Mouse (Mus musculus): ENCODE results near the gene March6. TPM values are rescaled to one million over a fixed set of nuclear protein-coding genes. Genes with fewer than 3 reads are reported as not detected.

The March6 gene
- polyA plus RNA-seq (2017; shearing (Covaris generic)) = 11.4 TPM

GRCm38 (mm10) chr15:31530659-31531445 is at the start of gene March6:
TSS of gene March6 (minus strand) at chr15:31531053.

GRCm38 (mm10) chr15:31565184-31565583 is 34.3 kb upstream of the March6 start, which contains the start of gene Cmbl:
TSS of gene Cmbl (plus strand) at chr15:31565389.

GRCm38 (mm10) chr15:31453098-31453916 is 77.5 kb downstream of the March6 start, which contains the start of gene Ropn1l:
TSS of gene Ropn1l (minus strand) at chr15:31453737.

Other genes with a start within 250 kb of the March6 start
- 0.76 TPM for gene Ankrd33b, start 163.3 kb downstream of the March6 start, polyA plus RNA-seq (2017; shearing (Covaris generic))
- gene Ropn1l, start 77.3 kb downstream of the March6 start, polyA plus RNA-seq (2017; shearing (Covaris generic)) = 0.92 TPM
- not detected for gene Cmbl, start 34.3 kb upstream of the March6 start, polyA plus RNA-seq (2017; shearing (Covaris generic))
- gene Cct5, start 70.8 kb upstream of the March6 start, polyA plus RNA-seq (2017; shearing (Covaris generic)) = 278 TPM
- gene Fam173b, start 70.8 kb upstream of the March6 start, polyA plus RNA-seq (2017; shearing (Covaris generic)) = 9.9 TPM

Measured in effector memory CD4-positive, alpha-beta T cell, adult 5 months (primary cell).